Mouse (Mus musculus): ENCODE results near the gene H2al1n.
"Not testable (repeated sequence)": the region's sequence is repeated elsewhere in the genome, so short reads cannot be mapped to it uniquely, and the experiment has no call there.

The H2al1n gene

GRCm38 (mm10) chrX:14210848-14211247 is at the start of gene H2al1n:
Gene H2al1n, plus strand, starts transcription at chrX:14211148.
- not testable (repeated sequence) for ATAC-seq (ENCODE audit: insufficient number of reproducible peaks, low FRiP score, low TSS enrichment)

GRCm38 (mm10) chrX:14199284-14199683 is 11.7 kb upstream of the H2al1n start:
- ATAC-seq (ENCODE audit: insufficient number of reproducible peaks, low FRiP score, low TSS enrichment): no peak

- ATAC-seq (ENCODE audit: insufficient number of reproducible peaks, low FRiP score, low TSS enrichment): no peak
These were observed 4.7 kb upstream of the H2al1n start for GRCm38 (mm10) chrX:14206112-14206875.

GRCm38 (mm10) chrX:14229218-14229617 is 18.3 kb downstream of the H2al1n start:
- ATAC-seq (ENCODE audit: insufficient number of reproducible peaks, low FRiP score, low TSS enrichment): no peak

- ATAC-seq (ENCODE audit: insufficient number of reproducible peaks, low FRiP score, low TSS enrichment): no peak
These were observed 48.8 kb downstream of the H2al1n start for GRCm38 (mm10) chrX:14259597-14260239.

Data from cerebellum, adult (tissue).